ENCODE assay signal across 7 mouse cellular contexts in the genomic region with DNA sequence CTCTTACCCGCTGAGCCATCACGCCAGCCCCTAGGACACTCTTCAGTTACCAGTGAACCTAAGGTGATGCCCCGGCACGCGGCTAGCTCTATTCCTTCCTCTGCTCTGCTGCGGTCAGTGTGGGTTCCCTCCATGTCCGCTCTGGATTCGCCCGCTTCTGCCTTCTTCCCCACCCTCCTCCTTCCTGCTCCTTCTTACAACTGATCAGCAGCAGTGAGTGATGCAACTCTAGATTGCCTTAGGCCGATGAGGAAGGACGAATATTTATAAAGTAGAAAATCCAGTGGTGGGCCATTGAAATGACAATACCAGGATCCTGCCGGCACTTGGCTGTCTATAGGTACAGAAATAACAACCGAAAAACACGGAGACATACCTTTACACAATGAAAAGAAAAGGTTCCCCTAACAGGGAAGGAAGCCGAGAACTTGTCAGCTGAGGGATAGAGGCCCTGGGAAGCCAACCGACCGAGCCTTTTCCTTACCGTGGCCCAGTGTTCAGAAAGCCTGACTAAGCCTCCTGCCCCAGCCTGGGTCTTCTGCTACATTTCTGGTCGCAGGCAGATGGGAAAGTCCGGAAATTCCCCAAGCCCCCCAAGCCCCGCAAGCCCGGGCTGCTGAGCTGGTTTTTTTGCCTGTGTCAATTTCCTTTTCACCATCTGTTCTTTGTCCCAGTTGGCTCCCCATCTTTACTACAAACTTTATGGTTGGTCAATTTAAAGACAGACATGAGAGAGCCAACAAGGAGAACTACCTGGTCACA. TPM values are rescaled to one million over a fixed set of nuclear protein-coding genes. Genes with fewer than 3 reads are reported as not detected.
DNase-seq lines count a peak whose midpoint lies in the region; ATAC-seq lines count a peak whose summit lies in the region.

No protein-coding gene starts in this region.

- H3K4me1 ChIP-seq in heart, embryonic 15.5 days (replicated peaks), result peaks cover 20% of the 10 kb centered on the region
- peaks cover 12% of the 10 kb centered on the region; the same call in 1 of the 2 replicates for H3K4me1 ChIP-seq in neural tube, embryonic 12.5 days

- no peak for ATAC-seq in heart, embryonic 15.5 days (replicated peaks; ENCODE audit: insufficient number of reproducible peaks, insufficient read depth, low FRiP score, low read depth)
- no peak for ATAC-seq in neural tube, embryonic 12.5 days (ENCODE audit: low FRiP score, low read depth)
- no peak for ATAC-seq in erythroid progenitor cell, adult 5-6 weeks (replicated peaks; ENCODE audit: low FRiP score, poor library complexity, severe bottlenecking)

- H3K27ac ChIP-seq in heart, embryonic 15.5 days, result peak overlapping the region; percentile 74
- no peak overlapping the region for H3K27ac ChIP-seq in neural tube, embryonic 12.5 days

- H3K9ac ChIP-seq in heart, embryonic 15.5 days, result peak overlapping the region; percentile 10; the same call in 1 of the 2 replicates
- H3K9ac ChIP-seq in neural tube, embryonic 12.5 days, result no peak overlapping the region

- WGBS in heart, embryonic 15.5 days, result 64% methylated on average over 22 of the region's 22 CpGs
- WGBS in neural tube, embryonic 12.5 days, result 74% methylated on average over 22 of the region's 22 CpGs

- H3K27me3 ChIP-seq in heart, embryonic 15.5 days, result no peaks in the 10 kb centered on the region
- H3K27me3 ChIP-seq in neural tube, embryonic 12.5 days (replicated peaks), result no peaks in the 10 kb centered on the region

- H3K36me3 ChIP-seq in heart, embryonic 15.5 days, result no peaks in the 10 kb centered on the region
- no peaks in the 10 kb centered on the region for H3K36me3 ChIP-seq in neural tube, embryonic 12.5 days

- peak; percentile 80 for DNase-seq in CD4-positive helper T cell, adult 2 months (ENCODE audit: low read depth, low spot score)
- DNase-seq in MN1 (ENCODE audit: low spot score), result peak; percentile 7
- peak; percentile 36 for DNase-seq in liver
- DNase-seq in layer of hippocampus, adult 11-12 months (ENCODE audit: low spot score), result no peak

- no peaks in the 10 kb centered on the region for H3K9me3 ChIP-seq in heart, embryonic 15.5 days (replicated peaks)
- H3K9me3 ChIP-seq in neural tube, embryonic 12.5 days, result no peaks in the 10 kb centered on the region

- peak overlapping the region; percentile 47 for H3K4me3 ChIP-seq in heart, embryonic 15.5 days
- H3K4me3 ChIP-seq in neural tube, embryonic 12.5 days, result no peak overlapping the region

- H3K4me2 ChIP-seq in heart, embryonic 15.5 days, result peak overlapping the region; percentile 73
- H3K4me2 ChIP-seq in neural tube, embryonic 12.5 days (replicated peaks), result peak overlapping the region; percentile 53

RNA-seq across cellular contexts. Expression of gene Yy1, which starts 27.7 kb away (rescaled TPM):
- polyA plus RNA-seq in heart, embryonic 15.5 days (2015; fragmentation: Nextera tagmentation; extraction: Ambion mirVana), result 10.5 and 13.1 TPM in 2 replicates
- polyA plus RNA-seq in neural tube, embryonic 12.5 days (2016; fragmentation: Nextera tagmentation; extraction: Ambion mirVana), result 18.4 and 19.8 TPM in 2 replicates
- 25.2 and 44.4 TPM in 2 replicates for total RNA-seq in erythroid progenitor cell, adult 5-6 weeks (2015; ENCODE audit: low replicate concordance)
- total RNA-seq in erythroid progenitor cell, adult 5-6 weeks (2017; ENCODE audit: low replicate concordance), result 40.4 and 62.9 TPM in 2 replicates
